Mouse (Mus musculus) megakaryocyte progenitor cell, adult 5-6 weeks (primary cell): ENCODE data around the gene 4933407L21Rik. TPM values are rescaled to one million over a fixed set of nuclear protein-coding genes. Genes with fewer than 3 reads are reported as not detected.

Experiments
- ATAC-seq: replicated peaks from 2 replicates; pipeline ENCODE4 v1.8.0; 2016; ENCODE audit warnings: mild to moderate bottlenecking, moderate TSS enrichment, inconsistent platforms; ENCODE audit not compliant: poor library complexity
- total RNA-seq, 2 experiments: library from RNA; stranded (forward) in 1 of 2; stranded (reverse) in 1 of 2; fragments of 157-497, 149-512 nt in 1 of 2; fragments of 200-1000 nt in 1 of 2; gene quantifications; 2 replicates each; pipeline versions ENCODE4 v1.2.3 to v1.2.4; 2015 to 2017

The 4933407L21Rik gene
- 0.07 TPM in 1 of 2 replicates, not detected in the other for total RNA-seq (2015)
- total RNA-seq (2017): not detected in 2 replicates

- no peak for ATAC-seq
Measured at GRCm38 (mm10) chr1:85928057-85928687, at the start of gene 4933407L21Rik. Gene 4933407L21Rik, plus strand, starts transcription at chr1:85928483.

- no peak for ATAC-seq
Measured at GRCm38 (mm10) chr1:85882003-85882402, 46.3 kb upstream of the 4933407L21Rik start.

- ATAC-seq: no peak
Measured at GRCm38 (mm10) chr1:85887221-85887620, 41.1 kb upstream of the 4933407L21Rik start.

- ATAC-seq: peak; percentile 67
Measured at GRCm38 (mm10) chr1:85894231-85894747, 34.0 kb upstream of the 4933407L21Rik start, which contains the start of gene Itm2c. Gene Itm2c, plus strand, starts transcription at chr1:85894281.

- ATAC-seq: no peak; the same call in 1 of the 2 replicates
Measured at GRCm38 (mm10) chr1:85894748-85895360, 33.4 kb upstream of the 4933407L21Rik start.

GRCm38 (mm10) chr1:85895391-85895837 is 32.9 kb upstream of the 4933407L21Rik start:
- ATAC-seq: peak; percentile 76

GRCm38 (mm10) chr1:85896110-85896509 is 32.2 kb upstream of the 4933407L21Rik start:
- ATAC-seq: no peak

- ATAC-seq: peak; percentile 33
Measured at GRCm38 (mm10) chr1:85896781-85897700, 31.2 kb upstream of the 4933407L21Rik start.

GRCm38 (mm10) chr1:85897901-85898760 is 30.2 kb upstream of the 4933407L21Rik start:
- no peak for ATAC-seq

GRCm38 (mm10) chr1:85898761-85899387 is 29.4 kb upstream of the 4933407L21Rik start:
- no peak for ATAC-seq

- no peak for ATAC-seq
Measured at GRCm38 (mm10) chr1:85899388-85899761, 28.9 kb upstream of the 4933407L21Rik start.

- no peak for ATAC-seq
Measured at GRCm38 (mm10) chr1:85900521-85901333, 27.6 kb upstream of the 4933407L21Rik start.

GRCm38 (mm10) chr1:85901516-85902107 is 26.7 kb upstream of the 4933407L21Rik start:
- ATAC-seq: no peak; the same call in 1 of the 2 replicates

- no peak for ATAC-seq
Measured at GRCm38 (mm10) chr1:85902108-85902561, 26.1 kb upstream of the 4933407L21Rik start.

GRCm38 (mm10) chr1:85906892-85907291 is 21.4 kb upstream of the 4933407L21Rik start:
- ATAC-seq: no peak

GRCm38 (mm10) chr1:85908754-85909590 is 19.3 kb upstream of the 4933407L21Rik start:
- no peak for ATAC-seq

GRCm38 (mm10) chr1:85913078-85913755 is 15.1 kb upstream of the 4933407L21Rik start:
- no peak for ATAC-seq
